Mouse (Mus musculus): Measurements from ENCODE around the gene Gtf2e1.

- TF ChIP-seq POLR2A (IDR thresholded peaks at IDR 0.05; ENCODE audit: insufficient read length, low read depth) (no peak), MAX (IDR thresholded peaks at IDR 0.05; ENCODE audit: low read depth) (no peak), CEBPB (IDR thresholded peaks at IDR 0.05; ENCODE audit: insufficient read depth, poor library complexity, severe bottlenecking) (no peak), E2F4 (IDR thresholded peaks at IDR 0.05; ENCODE audit: insufficient read depth) (no peak)
These were observed 75.6 kb downstream of the Gtf2e1 start for GRCm38 (mm10) chr16:37463981-37464380.
